Comparison of ENCODE assay signal across 16 mouse cellular contexts in genomic region chr16:8530018-8530417, GRCm38 (mm10). TPM values are rescaled to one million over a fixed set of nuclear protein-coding genes. Genes with fewer than 3 reads are reported as not detected.
DNase-seq lines count a peak whose midpoint lies in the region; ATAC-seq and TF ChIP-seq lines count a peak whose summit lies in the region.
"Had no signal": no experiment of that assay in that cellular context is flagged by ENCODE, and none has a peak within 500 bp of the region (broad histone marks: within the 10 kb centered on the region; RNA-seq: fewer than 3 reads in every experiment).

No protein-coding gene starts in this region.

- H3K36me3 ChIP-seq in MEL (ENCODE audit: control insufficient read depth in 1 of 2, insufficient read depth in 2 of 2, low read length in 2 of 2), result peaks cover 0 to 17% of the 10 kb centered on the region in 2 experiments; a peak in 2 of 4 replicates
- H3K36me3 ChIP-seq in embryonic facial prominence, embryonic 13.5 days, result no peaks in the 10 kb centered on the region
- H3K36me3 ChIP-seq in liver, embryonic 14.5 days (replicated peaks; ENCODE audit: control insufficient read depth, insufficient read depth, low read depth), result no peaks in the 10 kb centered on the region
- H3K36me3 ChIP-seq in forebrain, embryonic 11.5 days (ENCODE audit: control insufficient read depth, insufficient read depth, low read length), result no peaks in the 10 kb centered on the region
- H3K36me3 ChIP-seq: heart, embryonic 15.5 days had no signal

- H3K4me3 ChIP-seq in MEL (ENCODE audit: control insufficient read depth in 1 of 2, insufficient read depth in 1 of 2, low read depth in 2 of 2, low read length in 2 of 2), result peak overlapping the region in 1 of 2 experiments; percentile 37; a peak in 3 of 4 replicates
- no peak overlapping the region for H3K4me3 ChIP-seq in embryonic facial prominence, embryonic 13.5 days
- H3K4me3 ChIP-seq in liver, embryonic 14.5 days (ENCODE audit: insufficient read depth in 1 of 2, low read depth in 2 of 2, low read length in 2 of 2), result no peak overlapping the region
- no peak overlapping the region for H3K4me3 ChIP-seq in forebrain, embryonic 11.5 days (ENCODE audit: low read depth, low read length)
- H3K4me3 ChIP-seq: heart, embryonic 15.5 days; myocyte had no signal

- TF ChIP-seq POLR2A in MEL (IDR thresholded peaks at IDR 0.05; ENCODE audit: control insufficient read depth in 1 of 2, insufficient read depth in 1 of 2, low read depth in 1 of 2, low read length in 2 of 2, poor library complexity in 1 of 2), result peak in 1 of 2 experiments; percentile 58; a peak in 1 of 4 replicates

- 44% methylated on average over 14 of the region's 14 CpGs for WGBS in embryonic facial prominence, embryonic 13.5 days
- WGBS in liver, embryonic 14.5 days (ENCODE audit: insufficient replicate concordance), result 57% methylated on average over 14 of the region's 14 CpGs
- WGBS in forebrain, embryonic 11.5 days, result 76% methylated on average over 14 of the region's 14 CpGs

- peak; percentile 92 to 95 for TF ChIP-seq EP300 in MEL (IDR thresholded peaks at IDR 0.05; ENCODE audit: low read depth in 1 of 2, low read length in 2 of 2)
- no peak for TF ChIP-seq EP300 in liver, embryonic 14.5 days (IDR thresholded peaks at IDR 0.05; ENCODE audit: low read depth)

- H3K79me2 ChIP-seq in MEL (ENCODE audit: control insufficient read depth, insufficient read depth, low read length, poor library complexity), result no peaks in the 10 kb centered on the region

- H3K9me3 ChIP-seq in MEL (replicated peaks; ENCODE audit: insufficient read depth, low read length), result no peaks in the 10 kb centered on the region
- no peaks in the 10 kb centered on the region for H3K9me3 ChIP-seq in embryonic facial prominence, embryonic 13.5 days
- no peaks in the 10 kb centered on the region for H3K9me3 ChIP-seq in liver, embryonic 14.5 days (ENCODE audit: control insufficient read depth, low read length)
- H3K9me3 ChIP-seq in forebrain, embryonic 11.5 days (ENCODE audit: control insufficient read depth, low read length), result no peaks in the 10 kb centered on the region
- H3K9me3 ChIP-seq: heart, embryonic 15.5 days had no signal

- no peak for TF ChIP-seq RAD21 in MEL (IDR thresholded peaks at IDR 0.05; ENCODE audit: low read depth, low read length)

- no peaks in the 10 kb centered on the region for H3K27me3 ChIP-seq in MEL (ENCODE audit: control insufficient read depth in 1 of 2, insufficient read depth in 2 of 2, low read length in 2 of 2)
- H3K27me3 ChIP-seq in embryonic facial prominence, embryonic 13.5 days, result no peaks in the 10 kb centered on the region
- H3K27me3 ChIP-seq in liver, embryonic 14.5 days (ENCODE audit: control insufficient read depth, insufficient read depth, low read length), result no peaks in the 10 kb centered on the region
- peaks cover 11% of the 10 kb centered on the region for H3K27me3 ChIP-seq in forebrain, embryonic 11.5 days (ENCODE audit: control insufficient read depth, insufficient read depth, low read length)
- H3K27me3 ChIP-seq: heart, embryonic 15.5 days had no signal

- no peak for ATAC-seq in embryonic facial prominence, embryonic 13.5 days (ENCODE audit: insufficient number of reproducible peaks, insufficient read depth, low FRiP score, low TSS enrichment, low read depth)
- ATAC-seq in liver, embryonic 14.5 days (ENCODE audit: insufficient read depth), result peak; percentile 51; the same call in 1 of the 2 replicates
- ATAC-seq in forebrain, embryonic 11.5 days (replicated peaks; ENCODE audit: low FRiP score), result no peak
- ATAC-seq: forebrain, postnatal 0 days; intestine, embryonic 16.5 days had no signal

- H3K4me1 ChIP-seq in MEL (ENCODE audit: control insufficient read depth in 1 of 2, insufficient read depth in 2 of 2, low read length in 2 of 2), result peaks cover 9 to 36% of the 10 kb centered on the region in 2 experiments
- peaks cover 16% of the 10 kb centered on the region for H3K4me1 ChIP-seq in embryonic facial prominence, embryonic 13.5 days
- peaks cover 0 to 12% of the 10 kb centered on the region in 2 experiments; a peak in 2 of 4 replicates for H3K4me1 ChIP-seq in liver, embryonic 14.5 days (replicated peaks; ENCODE audit: control insufficient read depth in 2 of 2, insufficient read depth in 2 of 2, low read length in 1 of 2)
- H3K4me1 ChIP-seq in forebrain, embryonic 11.5 days (replicated peaks; ENCODE audit: control insufficient read depth, insufficient read depth, low read length), result no peaks in the 10 kb centered on the region

- H3K9ac ChIP-seq in MEL (ENCODE audit: control insufficient read depth, low read depth, low read length, poor library complexity, severe bottlenecking), result peak overlapping the region; percentile 44
- H3K9ac ChIP-seq in embryonic facial prominence, embryonic 13.5 days, result no peak overlapping the region
- no peak overlapping the region for H3K9ac ChIP-seq in liver, embryonic 14.5 days (replicated peaks)
- H3K9ac ChIP-seq in forebrain, embryonic 11.5 days (ENCODE audit: low read length), result no peak overlapping the region
- H3K9ac ChIP-seq: forebrain, postnatal 0 days; heart, embryonic 15.5 days; lung, embryonic 14.5 days had no signal

- H3K4me2 ChIP-seq in embryonic facial prominence, embryonic 13.5 days, result peak overlapping the region; percentile 7; the same call in 1 of the 2 replicates
- H3K4me2 ChIP-seq in liver, embryonic 14.5 days (ENCODE audit: low read depth), result no peak overlapping the region
- no peak overlapping the region for H3K4me2 ChIP-seq in forebrain, embryonic 11.5 days (ENCODE audit: low read depth, low read length, severe bottlenecking)
- H3K4me2 ChIP-seq: heart, embryonic 15.5 days; lung, embryonic 14.5 days had no signal

- no peak for TF ChIP-seq CTCF in MEL (IDR thresholded peaks at IDR 0.05 in 2 of 3, conservative IDR thresholded peaks at IDR 0.05 in 1 of 3; ENCODE audit: control insufficient read depth in 1 of 3, insufficient read depth in 1 of 3, low read depth in 2 of 3, low read length in 3 of 3, poor library complexity in 1 of 3, severe bottlenecking in 1 of 3)
- TF ChIP-seq CTCF in liver, embryonic 14.5 days (IDR thresholded peaks at IDR 0.05; ENCODE audit: low read depth), result no peak

- peak overlapping the region; percentile 81 for H3K27ac ChIP-seq in MEL (ENCODE audit: control insufficient read depth, low read depth, low read length)
- peak overlapping the region; percentile 16; the same call in 1 of the 2 replicates for H3K27ac ChIP-seq in embryonic facial prominence, embryonic 13.5 days
- no peak overlapping the region for H3K27ac ChIP-seq in liver, embryonic 14.5 days
- H3K27ac ChIP-seq in forebrain, embryonic 11.5 days (ENCODE audit: low read depth, low read length), result no peak overlapping the region
- H3K27ac ChIP-seq: heart, embryonic 15.5 days had no signal

- peak; percentile 28 for DNase-seq in CD4-positive, CD25-positive, alpha-beta regulatory T cell, adult 2 months (ENCODE audit: low read depth, low spot score)
- DNase-seq in MEL (ENCODE audit: low read depth, low spot score), result peak; percentile 94
- peak in 1 of 3 experiments; percentile 3 for DNase-seq in liver, embryonic 14.5 days (ENCODE audit: low read depth in 3 of 3, low spot score in 3 of 3)
- no peak for DNase-seq in forebrain, embryonic 11.5 days (ENCODE audit: low spot score)
- DNase-seq in ovary, postnatal 36 days (ENCODE audit: low spot score), result no peak
- DNase-seq in right cerebral cortex, postnatal 36 days (ENCODE audit: low spot score in 2 of 2), result no peak
- DNase-seq in layer of hippocampus, adult 18-20 months (ENCODE audit: low spot score in 2 of 2), result no peak
- DNase-seq: cerebellum, postnatal 14 days; forebrain, postnatal 0 days; kidney, postnatal 36 days; lung, embryonic 14.5 days; spleen, adult 18-20 months had no signal

TF ChIP-seq in MEL, 35 proteins besides CTCF, POLR2A, EP300 and RAD21 (continues in another document):
- TF ChIP-seq SIN3A (IDR thresholded peaks at IDR 0.05; ENCODE audit: low read length) (peak; percentile 66), ZC3H11A (IDR thresholded peaks at IDR 0.05; ENCODE audit: low read depth, low read length) (no peak), ZKSCAN1 (IDR thresholded peaks at IDR 0.05; ENCODE audit: low read depth, low read length) (no peak), POLR2AphosphoS5 (IDR thresholded peaks at IDR 0.05; ENCODE audit: borderline replicate concordance, low read depth, low read length) (no peak), TBP (IDR thresholded peaks at IDR 0.05; ENCODE audit: low read depth, low read length) (peak; percentile 52), RCOR1 (IDR thresholded peaks at IDR 0.05; ENCODE audit: low read depth, low read length) (peak; percentile 83), MYC (IDR thresholded peaks at IDR 0.05; ENCODE audit: low read depth, low read length) (no peak), BHLHE40 (IDR thresholded peaks at IDR 0.05; ENCODE audit: borderline replicate concordance, low read depth, low read length) (peak; percentile 68; the same call in 1 of the 2 replicates), ETS1 (IDR thresholded peaks at IDR 0.05; ENCODE audit: low read depth, low read length) (peak; percentile 94), TAL1 (IDR thresholded peaks at IDR 0.05; ENCODE audit: low read length) (peak; percentile 90), MYB (IDR thresholded peaks at IDR 0.05; ENCODE audit: low read depth, low read length) (peak; percentile 28; the same call in 1 of the 2 replicates), TCF12 (IDR thresholded peaks at IDR 0.05; ENCODE audit: low read depth, low read length) (peak; percentile 88)

RNA-seq across cellular contexts. Expression of gene Abat, which starts 16.8 kb away (rescaled TPM):
- total RNA-seq in MEL (2012; rRNA removed), result 0.23 and 0.27 TPM in 2 replicates
- under 1 TPM in 1 of 2 experiments, not detected in 1; 0.77 TPM for polyA plus RNA-seq in MEL (2012; ENCODE audit: insufficient read depth in 1 of 2, insufficient read length in 2 of 2, low read depth in 1 of 2, low replicate concordance in 2 of 2, missing spikeins in 1 of 2)
- polyA plus RNA-seq in embryonic facial prominence, embryonic 13.5 days (2015; fragmentation: Nextera tagmentation; extraction: Ambion mirVana), result 24.8 and 25.2 TPM in 2 replicates
- 11.9 and 12.8 TPM in 2 replicates for polyA plus RNA-seq in liver, embryonic 14.5 days (2012; rRNA removed)
- 13.7 and 16.3 TPM in 2 replicates for polyA plus RNA-seq in liver, embryonic 14.5 days (2014; fragmentation: Nextera tagmentation; extraction: Ambion mirVana)
- polyA plus RNA-seq in forebrain, embryonic 11.5 days (2014; fragmentation: Nextera tagmentation; extraction: Ambion mirVana), result 22.2 and 22.7 TPM in 2 replicates
- total RNA-seq in layer of hippocampus, adult 18-20 months (2021), result 100 to 1,000 TPM; 134 to 146 TPM

RNA-seq across cellular contexts. Expression of gene Mettl22, which starts 59.4 kb away (rescaled TPM):
- total RNA-seq in MEL (2012; rRNA removed), result 11.7 and 12.0 TPM in 2 replicates
- 10 to 100 TPM in 1 of 2 experiments, not detected in 1; 19.0 TPM for polyA plus RNA-seq in MEL (2012; ENCODE audit: insufficient read depth in 1 of 2, insufficient read length in 2 of 2, low read depth in 1 of 2, low replicate concordance in 2 of 2, missing spikeins in 1 of 2)
- polyA plus RNA-seq in embryonic facial prominence, embryonic 13.5 days (2015; fragmentation: Nextera tagmentation; extraction: Ambion mirVana), result 16.4 and 18.0 TPM in 2 replicates
- polyA plus RNA-seq in liver, embryonic 14.5 days (2012; rRNA removed), result 6.0 and 9.0 TPM in 2 replicates
- polyA plus RNA-seq in liver, embryonic 14.5 days (2014; fragmentation: Nextera tagmentation; extraction: Ambion mirVana), result 8.6 and 9.4 TPM in 2 replicates
- polyA plus RNA-seq in forebrain, embryonic 11.5 days (2014; fragmentation: Nextera tagmentation; extraction: Ambion mirVana), result 16.4 and 22.1 TPM in 2 replicates
- 10 to 100 TPM; 26.4 TPM for total RNA-seq in layer of hippocampus, adult 18-20 months (2021)

Comparison
In these comparisons a context has a peak if more than half of its experiments do, and no peak if none do; other contexts are left out.
1. DNase-seq: peak in CD4-positive, CD25-positive, alpha-beta regulatory T cell, adult 2 months (single experiment) and MEL (single experiment); none in forebrain, embryonic 11.5 days (single experiment), ovary, postnatal 36 days (single experiment), right cerebral cortex, postnatal 36 days (0 of 2) and layer of hippocampus, adult 18-20 months (0 of 2).
2. H3K27ac ChIP-seq: peak in MEL (single experiment) and embryonic facial prominence, embryonic 13.5 days (single experiment); none in liver, embryonic 14.5 days (single experiment) and forebrain, embryonic 11.5 days (single experiment).
3. RNA of gene Abat, which starts 16.8 kb away (polyA plus RNA-seq): 24.8 to 25.2 TPM in embryonic facial prominence, embryonic 13.5 days, 22.2 to 22.7 TPM in forebrain, embryonic 11.5 days and 11.9 to 16.3 TPM in liver, embryonic 14.5 days; 0.77 TPM in MEL; every median in the first group is over 4 times any median in the second.